In genomic region chr11:77467784-77468183, GRCm38 (mm10) we compare ENCODE assay signal across 8 mouse cellular contexts. TPM values are rescaled to one million over a fixed set of nuclear protein-coding genes. Genes with fewer than 3 reads are reported as not detected.
A peak's percentile ranks its signal among the peaks of the same experiment; 100 is the strongest.
DNase-seq lines count a peak whose midpoint lies in the region; ATAC-seq and TF ChIP-seq lines count a peak whose summit lies in the region.

No protein-coding gene starts in this region.

- H3K27ac ChIP-seq in embryonic facial prominence, embryonic 12.5 days: no peak overlapping the region
- H3K27ac ChIP-seq in heart, embryonic 12.5 days (ENCODE audit: poor library complexity, severe bottlenecking): no peak overlapping the region
- no peak overlapping the region for H3K27ac ChIP-seq in kidney, postnatal 0 days
- no peak overlapping the region for H3K27ac ChIP-seq in liver, postnatal 0 days (ENCODE audit: low read depth)
- H3K27ac ChIP-seq in neural tube, embryonic 13.5 days (replicated peaks): no peak overlapping the region

- H3K36me3 ChIP-seq in embryonic facial prominence, embryonic 12.5 days: peaks cover 27% of the 10 kb centered on the region
- peaks cover 32% of the 10 kb centered on the region for H3K36me3 ChIP-seq in heart, embryonic 12.5 days
- H3K36me3 ChIP-seq in kidney, postnatal 0 days (ENCODE audit: insufficient read depth, low read length): no peaks in the 10 kb centered on the region
- H3K36me3 ChIP-seq in liver, postnatal 0 days (replicated peaks; ENCODE audit: insufficient read depth, low read length): no peaks in the 10 kb centered on the region
- peaks cover 28% of the 10 kb centered on the region for H3K36me3 ChIP-seq in neural tube, embryonic 13.5 days

- no peak for ATAC-seq in embryonic facial prominence, embryonic 12.5 days (ENCODE audit: insufficient number of reproducible peaks, insufficient read depth, low FRiP score, low TSS enrichment)
- no peak for ATAC-seq in heart, embryonic 12.5 days (ENCODE audit: insufficient number of reproducible peaks, low FRiP score)
- ATAC-seq in kidney, postnatal 0 days (replicated peaks; ENCODE audit: low FRiP score, low read depth): no peak
- 0 out of 2 replicates have a peak, but pooled peaks have one; percentile 28 for ATAC-seq in liver, postnatal 0 days
- ATAC-seq in neural tube, embryonic 13.5 days (ENCODE audit: low read depth): no peak

- no peak for TF ChIP-seq EP300 in liver, postnatal 0 days (IDR thresholded peaks at IDR 0.05; ENCODE audit: low read depth)

- peaks cover 67% of the 10 kb centered on the region for H3K27me3 ChIP-seq in embryonic facial prominence, embryonic 12.5 days
- peaks cover 43% of the 10 kb centered on the region for H3K27me3 ChIP-seq in heart, embryonic 12.5 days (replicated peaks)
- peaks cover 12% of the 10 kb centered on the region; the same call in 1 of the 2 replicates for H3K27me3 ChIP-seq in kidney, postnatal 0 days (ENCODE audit: insufficient read depth, low read length)
- peaks cover 45% of the 10 kb centered on the region for H3K27me3 ChIP-seq in liver, postnatal 0 days (ENCODE audit: insufficient read depth, low read length)
- H3K27me3 ChIP-seq in neural tube, embryonic 13.5 days: peaks cover 58% of the 10 kb centered on the region

- peak overlapping the region; percentile 27 for H3K4me2 ChIP-seq in embryonic facial prominence, embryonic 12.5 days (replicated peaks)
- peak overlapping the region; percentile 30; the same call in 1 of the 2 replicates for H3K4me2 ChIP-seq in heart, embryonic 12.5 days
- peak overlapping the region; percentile 43 for H3K4me2 ChIP-seq in kidney, postnatal 0 days (ENCODE audit: low read length)
- H3K4me2 ChIP-seq in liver, postnatal 0 days (ENCODE audit: low read depth, low read length): peak overlapping the region; percentile 49
- H3K4me2 ChIP-seq in neural tube, embryonic 13.5 days: 0 out of 2 replicates have a peak overlapping the region, but pooled peaks have one; percentile 7

- H3K9ac ChIP-seq in embryonic facial prominence, embryonic 12.5 days: no peak overlapping the region
- no peak overlapping the region for H3K9ac ChIP-seq in heart, embryonic 12.5 days
- H3K9ac ChIP-seq in kidney, postnatal 0 days (ENCODE audit: low read depth, low read length): no peak overlapping the region
- no peak overlapping the region for H3K9ac ChIP-seq in liver, postnatal 0 days (replicated peaks)
- no peak overlapping the region for H3K9ac ChIP-seq in neural tube, embryonic 13.5 days

- H3K4me3 ChIP-seq in embryonic facial prominence, embryonic 12.5 days: no peak overlapping the region
- H3K4me3 ChIP-seq in heart, embryonic 12.5 days: no peak overlapping the region
- no peak overlapping the region; the same call in 1 of the 2 replicates for H3K4me3 ChIP-seq in kidney, postnatal 0 days (replicated peaks; ENCODE audit: low read depth, low read length)
- H3K4me3 ChIP-seq in liver, postnatal 0 days (ENCODE audit: low read depth, low read length): no peak overlapping the region
- H3K4me3 ChIP-seq in neural tube, embryonic 13.5 days: no peak overlapping the region

- peak; percentile 83 for TF ChIP-seq CTCF in kidney, postnatal 0 days (IDR thresholded peaks at IDR 0.05; ENCODE audit: low read depth)
- TF ChIP-seq CTCF in liver, postnatal 0 days (IDR thresholded peaks at IDR 0.05; ENCODE audit: low read depth): peak; percentile 88

- peak; percentile 92 for DNase-seq in CD4-positive, CD25-positive, alpha-beta regulatory T cell, adult 2 months (ENCODE audit: low read depth, low spot score)
- peak; percentile 89 for DNase-seq in adrenal gland, postnatal 10 days
- DNase-seq in kidney, postnatal 0 days (ENCODE audit: low spot score): peak; percentile 75
- peak; percentile 86 for DNase-seq in liver, postnatal 0 days
- DNase-seq in testis, postnatal 10 days (ENCODE audit: low spot score): peak; percentile 89

- no peaks in the 10 kb centered on the region for H3K9me3 ChIP-seq in embryonic facial prominence, embryonic 12.5 days
- no peaks in the 10 kb centered on the region for H3K9me3 ChIP-seq in heart, embryonic 12.5 days (replicated peaks)
- no peaks in the 10 kb centered on the region for H3K9me3 ChIP-seq in kidney, postnatal 0 days (replicated peaks; ENCODE audit: low read length)
- no peaks in the 10 kb centered on the region for H3K9me3 ChIP-seq in liver, postnatal 0 days (ENCODE audit: low read length)
- H3K9me3 ChIP-seq in neural tube, embryonic 13.5 days: no peaks in the 10 kb centered on the region

- H3K4me1 ChIP-seq in embryonic facial prominence, embryonic 12.5 days: peaks cover 5% of the 10 kb centered on the region
- peaks cover 51% of the 10 kb centered on the region for H3K4me1 ChIP-seq in heart, embryonic 12.5 days (replicated peaks)
- H3K4me1 ChIP-seq in kidney, postnatal 0 days (replicated peaks; ENCODE audit: insufficient read depth, low read length): peaks cover 5% of the 10 kb centered on the region; the same call in 1 of the 2 replicates
- H3K4me1 ChIP-seq in liver, postnatal 0 days (ENCODE audit: insufficient read depth): peaks cover 7% of the 10 kb centered on the region
- H3K4me1 ChIP-seq in neural tube, embryonic 13.5 days (replicated peaks): peaks cover 12% of the 10 kb centered on the region

- WGBS in embryonic facial prominence, embryonic 12.5 days: 8% methylated on average over 20 of the region's 20 CpGs
- WGBS in heart, embryonic 12.5 days: 15% methylated on average over 20 of the region's 20 CpGs
- 13% methylated on average over 20 of the region's 20 CpGs for WGBS in kidney, postnatal 0 days
- 9% methylated on average over 20 of the region's 20 CpGs for WGBS in liver, postnatal 0 days (ENCODE audit: insufficient replicate concordance)
- 11% methylated on average over 18 of the region's 20 CpGs for WGBS in neural tube, embryonic 13.5 days

RNA-seq across cellular contexts. Expression of gene Coro6, which starts 5.6 kb away (rescaled TPM):
- 10 to 100 TPM in 1 of 2 experiments, 1 to 10 TPM in 1; 5.4 to 24.8 TPM for total RNA-seq in adrenal gland, postnatal 10 days (2021)
- 0.15 and 0.22 TPM in 2 replicates for polyA plus RNA-seq in embryonic facial prominence, embryonic 12.5 days (2016; fragmentation: Nextera tagmentation; extraction: Ambion mirVana)
- polyA plus RNA-seq in heart, embryonic 12.5 days (2016; fragmentation: Nextera tagmentation; extraction: Ambion mirVana): 30.1 and 32.0 TPM in 2 replicates
- polyA plus RNA-seq in kidney, postnatal 0 days (2015; fragmentation: Nextera tagmentation; extraction: Ambion mirVana): 0.09 and 0.42 TPM in 2 replicates
- 0.05 and 0.38 TPM in 2 replicates for polyA plus RNA-seq in liver, postnatal 0 days (2015; fragmentation: Nextera tagmentation; extraction: Ambion mirVana)
- polyA plus RNA-seq in neural tube, embryonic 13.5 days (2015; fragmentation: Nextera tagmentation; extraction: Ambion mirVana): 0.22 and 0.31 TPM in 2 replicates

RNA-seq across cellular contexts. Expression of gene Ankrd13b, which starts 21.7 kb away (rescaled TPM):
- total RNA-seq in adrenal gland, postnatal 10 days (2021): 10 to 100 TPM in 1 of 2 experiments, 1 to 10 TPM in 1; 8.3 to 13.4 TPM
- polyA plus RNA-seq in embryonic facial prominence, embryonic 12.5 days (2016; fragmentation: Nextera tagmentation; extraction: Ambion mirVana): 15.0 and 15.5 TPM in 2 replicates
- 3.7 and 4.8 TPM in 2 replicates for polyA plus RNA-seq in heart, embryonic 12.5 days (2016; fragmentation: Nextera tagmentation; extraction: Ambion mirVana)
- polyA plus RNA-seq in kidney, postnatal 0 days (2015; fragmentation: Nextera tagmentation; extraction: Ambion mirVana): 5.8 and 6.4 TPM in 2 replicates
- 0.53 and 0.72 TPM in 2 replicates for polyA plus RNA-seq in liver, postnatal 0 days (2015; fragmentation: Nextera tagmentation; extraction: Ambion mirVana)
- polyA plus RNA-seq in neural tube, embryonic 13.5 days (2015; fragmentation: Nextera tagmentation; extraction: Ambion mirVana): 33.7 and 37.9 TPM in 2 replicates

RNA-seq across cellular contexts. Expression of gene Git1, which starts 25.6 kb away (rescaled TPM):
- total RNA-seq in adrenal gland, postnatal 10 days (2021): 10 to 100 TPM; 49.7 to 57.8 TPM
- 11.1 and 11.5 TPM in 2 replicates for polyA plus RNA-seq in embryonic facial prominence, embryonic 12.5 days (2016; fragmentation: Nextera tagmentation; extraction: Ambion mirVana)
- 9.3 and 10.2 TPM in 2 replicates for polyA plus RNA-seq in heart, embryonic 12.5 days (2016; fragmentation: Nextera tagmentation; extraction: Ambion mirVana)
- polyA plus RNA-seq in kidney, postnatal 0 days (2015; fragmentation: Nextera tagmentation; extraction: Ambion mirVana): 10.9 and 11.3 TPM in 2 replicates
- polyA plus RNA-seq in liver, postnatal 0 days (2015; fragmentation: Nextera tagmentation; extraction: Ambion mirVana): 2.1 and 2.5 TPM in 2 replicates
- 11.5 and 14.1 TPM in 2 replicates for polyA plus RNA-seq in neural tube, embryonic 13.5 days (2015; fragmentation: Nextera tagmentation; extraction: Ambion mirVana)

RNA-seq across cellular contexts. Expression of gene Abhd15, which starts 47.1 kb away (rescaled TPM):
- total RNA-seq in adrenal gland, postnatal 10 days (2021): 10 to 100 TPM; 26.1 to 27.5 TPM
- polyA plus RNA-seq in embryonic facial prominence, embryonic 12.5 days (2016; fragmentation: Nextera tagmentation; extraction: Ambion mirVana): 2.8 and 2.9 TPM in 2 replicates
- 0.72 and 1.4 TPM in 2 replicates for polyA plus RNA-seq in heart, embryonic 12.5 days (2016; fragmentation: Nextera tagmentation; extraction: Ambion mirVana)
- polyA plus RNA-seq in kidney, postnatal 0 days (2015; fragmentation: Nextera tagmentation; extraction: Ambion mirVana): 1.9 and 2.2 TPM in 2 replicates
- 16.2 and 18.5 TPM in 2 replicates for polyA plus RNA-seq in liver, postnatal 0 days (2015; fragmentation: Nextera tagmentation; extraction: Ambion mirVana)
- polyA plus RNA-seq in neural tube, embryonic 13.5 days (2015; fragmentation: Nextera tagmentation; extraction: Ambion mirVana): 2.6 and 2.9 TPM in 2 replicates

RNA-seq across cellular contexts. Expression of gene Trp53i13, which starts 48.0 kb away (rescaled TPM):
- total RNA-seq in adrenal gland, postnatal 10 days (2021): 10 to 100 TPM; 12.9 to 13.2 TPM
- 52.8 and 55.2 TPM in 2 replicates for polyA plus RNA-seq in embryonic facial prominence, embryonic 12.5 days (2016; fragmentation: Nextera tagmentation; extraction: Ambion mirVana)
- 29.4 and 30.2 TPM in 2 replicates for polyA plus RNA-seq in heart, embryonic 12.5 days (2016; fragmentation: Nextera tagmentation; extraction: Ambion mirVana)
- 34.8 and 36.0 TPM in 2 replicates for polyA plus RNA-seq in kidney, postnatal 0 days (2015; fragmentation: Nextera tagmentation; extraction: Ambion mirVana)
- 4.8 and 5.4 TPM in 2 replicates for polyA plus RNA-seq in liver, postnatal 0 days (2015; fragmentation: Nextera tagmentation; extraction: Ambion mirVana)
- 18.0 and 18.3 TPM in 2 replicates for polyA plus RNA-seq in neural tube, embryonic 13.5 days (2015; fragmentation: Nextera tagmentation; extraction: Ambion mirVana)

Comparison
In these comparisons a context has a peak if more than half of its experiments do, and no peak if none do; other contexts are left out.
1. RNA of gene Coro6, which starts 5.6 kb away (polyA plus RNA-seq): 30.1 to 32.0 TPM in heart, embryonic 12.5 days; 0.22 to 0.31 TPM in neural tube, embryonic 13.5 days, 0.15 to 0.22 TPM in embryonic facial prominence, embryonic 12.5 days, 0.09 to 0.42 TPM in kidney, postnatal 0 days and 0.05 to 0.38 TPM in liver, postnatal 0 days; every median in the first group is over 10 times any median in the second.
2. Peak in every context shown above with its lines, with median percentiles within 50 percentile points of each other: DNase-seq and H3K4me2 ChIP-seq.